Mouse (Mus musculus): ENCODE results near the gene 2810408A11Rik.

2810408A11Rik gene

GRCm38 (mm10) chr11:69849128-69849527 lies 51.7 kb downstream of the 2810408A11Rik start:
- no peak for DNase-seq (ENCODE audit: low spot score)

GRCm38 (mm10) chr11:69848021-69848420 lies 52.8 kb downstream of the 2810408A11Rik start:
- no peak for DNase-seq (ENCODE audit: low spot score)

Data from embryo, embryonic 10.5 days (tissue).